Mouse (Mus musculus) spleen, adult 18-20 months (tissue): Measurements from ENCODE around the gene Mrpl27.
A peak's percentile ranks its signal among the peaks of the same experiment; 100 is the strongest.
"Not testable (repeated sequence)": the region's sequence is repeated elsewhere in the genome, so short reads cannot be mapped to it uniquely, and the experiment has no call there.

ENCODE experiments used
- DNase-seq, 2 experiments: peaks; one replicate each; pipeline ENCODE4 v3.0.0; 2022; ENCODE audit warnings: mixed read lengths in 2 of 2

Mrpl27 gene

GRCm38 (mm10) chr11:94675446-94675845 lies 21.9 kb downstream of the Mrpl27 start:
- no peak for DNase-seq

DNA sequence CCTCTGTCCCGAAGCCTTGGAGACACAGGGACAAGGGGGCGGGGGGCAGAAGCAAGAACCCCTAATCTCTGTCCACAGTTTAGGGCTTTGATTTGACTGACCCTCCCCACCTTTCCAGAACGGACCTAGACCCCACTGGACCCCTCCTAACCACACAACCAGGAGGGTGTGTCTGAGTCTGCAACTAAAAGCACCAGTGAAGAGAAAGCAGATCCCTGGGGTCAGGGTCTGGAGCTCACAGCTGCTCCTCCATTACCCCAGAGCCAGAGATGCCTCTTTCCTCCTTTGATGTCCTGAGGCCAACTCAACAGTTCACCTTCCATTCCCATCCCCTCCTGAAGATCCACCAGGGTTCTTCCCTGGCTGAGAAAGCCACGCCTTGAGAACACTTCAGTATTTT lies 22.7 kb downstream of the Mrpl27 start:
- no peak for DNase-seq

- peak; percentile 85 to 95 for DNase-seq
Measured at GRCm38 (mm10) chr11:94676754-94677606, 23.4 kb downstream of the Mrpl27 start, which contains the start of gene Xylt2. Gene Xylt2 (minus strand): TSS chr11:94677515.

- no peak for DNase-seq
Measured at GRCm38 (mm10) chr11:94677607-94678145, 24.1 kb downstream of the Mrpl27 start.

DNA sequence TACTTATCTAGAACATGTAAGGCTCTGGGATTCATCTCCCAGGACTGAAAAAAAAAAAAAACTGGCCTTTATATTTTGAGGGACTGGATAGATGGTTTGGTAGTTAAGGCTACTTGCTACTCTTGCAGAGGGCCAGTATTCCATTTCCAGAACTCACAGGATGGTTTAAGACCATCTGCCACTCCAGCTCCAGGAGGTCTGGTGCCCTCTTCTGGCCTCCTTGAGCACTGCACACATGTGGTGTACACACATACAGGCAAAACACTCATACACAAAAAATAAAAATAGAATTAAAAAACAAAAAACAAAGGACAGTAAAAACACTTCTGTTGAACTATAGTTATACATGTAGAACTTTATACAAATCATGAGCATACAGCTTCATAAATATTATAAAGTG lies 27.1 kb downstream of the Mrpl27 start:
- no peak for DNase-seq

GRCm38 (mm10) chr11:94681640-94682039 lies 28.1 kb downstream of the Mrpl27 start:
- no peak for DNase-seq

DNA sequence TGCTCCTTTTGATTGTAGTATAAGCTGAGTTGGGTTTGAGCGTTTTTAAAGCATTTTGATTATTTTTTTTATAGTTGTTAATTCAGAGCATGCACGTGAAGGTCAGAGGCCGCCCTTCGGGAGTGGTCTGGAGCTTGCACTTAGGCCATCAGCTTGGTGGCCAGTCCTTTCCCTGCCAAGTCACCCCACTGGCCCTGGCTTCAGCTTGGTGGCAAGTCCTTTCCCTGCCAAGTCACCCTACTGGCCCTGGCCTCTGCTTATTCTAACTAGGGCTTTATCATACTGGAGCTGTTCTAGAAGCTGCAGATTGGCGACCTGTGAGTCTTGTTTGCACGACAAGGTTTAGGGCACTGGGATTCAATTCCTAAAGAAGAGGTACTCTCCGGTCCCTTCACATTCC lies 28.9 kb downstream of the Mrpl27 start:
- no peak for DNase-seq

DNA sequence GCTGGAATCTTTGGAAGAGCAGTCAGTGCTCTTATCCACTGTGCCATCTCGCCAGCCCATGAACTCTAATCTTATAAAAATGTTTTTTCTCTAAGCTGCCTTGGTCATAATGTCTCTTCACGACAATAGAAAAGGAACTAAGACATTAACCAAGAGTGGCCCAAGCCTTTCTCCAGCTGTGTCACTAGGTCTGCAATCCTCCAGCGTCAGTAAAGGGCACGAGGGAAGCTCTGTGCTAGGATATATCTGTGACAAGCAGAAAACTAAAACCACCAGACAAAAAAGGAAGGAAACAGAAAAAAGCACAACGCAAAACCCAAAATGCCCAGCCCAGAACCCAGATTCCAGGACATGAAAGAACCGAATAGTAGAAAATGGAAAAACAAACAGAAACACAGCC lies 33.6 kb downstream of the Mrpl27 start:
- DNase-seq, result no peak

DNA sequence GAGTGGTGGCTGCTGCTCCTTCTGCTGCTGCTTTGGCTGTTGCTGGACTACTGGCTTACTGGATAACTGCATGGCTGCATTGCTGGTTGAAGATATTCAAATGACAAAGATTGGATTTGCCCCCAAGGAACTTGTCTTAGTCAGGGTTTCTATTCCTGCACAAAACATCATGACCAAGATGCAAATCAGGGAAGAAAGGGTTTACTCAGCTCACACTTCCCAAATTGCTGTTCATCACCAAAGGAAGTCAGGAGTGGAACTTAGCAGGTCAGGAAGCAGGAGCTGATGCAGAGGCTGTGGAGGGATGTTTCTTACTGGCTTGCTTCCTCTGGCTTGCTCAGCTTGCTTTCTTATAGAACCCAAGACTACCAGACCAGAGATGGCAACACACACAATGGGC lies 38.9 kb downstream of the Mrpl27 start:
- not testable (repeated sequence) for DNase-seq

DNA sequence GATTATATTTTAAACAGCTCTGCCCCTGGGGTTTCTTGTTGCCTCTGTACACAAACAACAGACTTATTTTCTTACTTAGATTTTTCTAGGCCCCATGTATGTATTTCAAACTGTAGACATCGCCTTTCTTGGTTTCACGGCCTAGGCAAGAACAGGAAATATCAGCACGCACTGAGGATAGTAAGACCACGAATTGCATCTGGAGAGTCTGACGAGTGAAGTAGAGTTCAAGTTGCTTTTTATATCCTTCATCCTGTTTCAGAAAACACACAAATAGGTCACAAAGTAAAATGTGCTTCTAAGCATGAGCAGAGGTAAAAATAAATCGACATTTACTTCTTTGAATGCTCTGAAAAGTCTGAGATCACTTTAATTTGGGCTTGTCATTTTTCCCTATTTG lies 41.9 kb downstream of the Mrpl27 start:
- DNase-seq, result no peak

- no peak for DNase-seq
Measured at GRCm38 (mm10) chr11:94697140-94697539, 43.6 kb downstream of the Mrpl27 start.

GRCm38 (mm10) chr11:94697703-94698464 lies 44.3 kb downstream of the Mrpl27 start:
- peak in 1 of 2 experiments; percentile 8 for DNase-seq

- no peak for DNase-seq
Measured at GRCm38 (mm10) chr11:94699399-94699798, 45.8 kb downstream of the Mrpl27 start.

GRCm38 (mm10) chr11:94701401-94702215 lies 48.0 kb downstream of the Mrpl27 start:
- no peak for DNase-seq

- DNase-seq, result no peak
Measured at GRCm38 (mm10) chr11:94702216-94702610, 48.6 kb downstream of the Mrpl27 start.

GRCm38 (mm10) chr11:94704020-94704419 lies 50.5 kb downstream of the Mrpl27 start:
- DNase-seq, result no peak

GRCm38 (mm10) chr11:94704472-94704871 lies 50.9 kb downstream of the Mrpl27 start, which contains the start of gene Gm11541:
Gene Gm11541 (minus strand): TSS chr11:94704499.
- DNase-seq, result no peak
